In genomic region chr1:40765521-40765920, GRCm38 (mm10) we compare ENCODE assay signal across 22 mouse cellular contexts. TPM values are rescaled to one million over a fixed set of nuclear protein-coding genes. Genes with fewer than 3 reads are reported as not detected.
DNase-seq lines count a peak whose midpoint lies in the region; ATAC-seq and TF ChIP-seq lines count a peak whose summit lies in the region.
"Had no signal": no experiment of that assay in that cellular context is flagged by ENCODE, and none has a peak within 500 bp of the region (broad histone marks: within the 10 kb centered on the region; RNA-seq: fewer than 3 reads in every experiment).

No protein-coding gene starts in this region.

- TF ChIP-seq EP300 in liver, postnatal 0 days (IDR thresholded peaks at IDR 0.05; ENCODE audit: low read depth) = no peak

- 89% methylated on average over 12 of the region's 12 CpGs for WGBS in liver, embryonic 11.5 days
- 80% methylated on average over 12 of the region's 12 CpGs for WGBS in liver, postnatal 0 days (ENCODE audit: insufficient replicate concordance)
- whole genome bisulfite sequencing in intestine, embryonic 15.5 days = 75% methylated on average over 12 of the region's 12 CpGs

- no peak overlapping the region for H3K4me3 ChIP-seq in liver, embryonic 11.5 days (ENCODE audit: low read depth, low read length)
- no peak overlapping the region for H3K4me3 ChIP-seq in liver, postnatal 0 days (ENCODE audit: low read depth, low read length)
- no peak overlapping the region for H3K4me3 ChIP-seq in myocyte
- H3K4me3 ChIP-seq in intestine, embryonic 15.5 days (replicated peaks) = no peak overlapping the region
- H3K4me3 ChIP-seq: embryonic facial prominence, embryonic 13.5 days; forebrain, embryonic 12.5 days; hindbrain, embryonic 15.5 days had no signal

- TF ChIP-seq POLR2A in myocyte (IDR thresholded peaks at IDR 0.05; ENCODE audit: insufficient read length, low read depth) = no peak

- ATAC-seq in liver, embryonic 11.5 days (replicated peaks; ENCODE audit: low FRiP score) = no peak
- ATAC-seq in liver, postnatal 0 days = no peak
- ATAC-seq in intestine, embryonic 15.5 days = no peak
- ATAC-seq: forebrain, embryonic 16.5 days; Patski had no signal

- H3K27me3 ChIP-seq in liver, embryonic 11.5 days (replicated peaks; ENCODE audit: control insufficient read depth, insufficient read depth, low read length) = no peaks in the 10 kb centered on the region
- H3K27me3 ChIP-seq in liver, postnatal 0 days (ENCODE audit: insufficient read depth, low read length) = no peaks in the 10 kb centered on the region
- H3K27me3 ChIP-seq in myocyte (ENCODE audit: control insufficient read depth, insufficient read depth, insufficient read length) = no peaks in the 10 kb centered on the region
- H3K27me3 ChIP-seq in intestine, embryonic 15.5 days (replicated peaks) = no peaks in the 10 kb centered on the region
- H3K27me3 ChIP-seq: CH12.LX; embryonic facial prominence, embryonic 13.5 days; forebrain, embryonic 12.5 days; hindbrain, embryonic 15.5 days; Patski had no signal

- no peak overlapping the region for H3K9ac ChIP-seq in liver, embryonic 11.5 days (ENCODE audit: low read depth, low read length)
- no peak overlapping the region for H3K9ac ChIP-seq in liver, postnatal 0 days (replicated peaks)
- no peak overlapping the region for H3K9ac ChIP-seq in intestine, embryonic 15.5 days
- H3K9ac ChIP-seq: embryonic facial prominence, embryonic 13.5 days; forebrain, embryonic 12.5 days; hindbrain, embryonic 15.5 days had no signal

- H3K4me2 ChIP-seq in liver, embryonic 11.5 days = no peak overlapping the region
- H3K4me2 ChIP-seq in liver, postnatal 0 days (ENCODE audit: low read depth, low read length) = no peak overlapping the region
- H3K4me2 ChIP-seq in myocyte (ENCODE audit: low read depth) = no peak overlapping the region
- no peak overlapping the region for H3K4me2 ChIP-seq in intestine, embryonic 15.5 days (replicated peaks)
- H3K4me2 ChIP-seq: embryonic facial prominence, embryonic 13.5 days; forebrain, embryonic 12.5 days; heart, embryonic 11.5 days; hindbrain, embryonic 15.5 days had no signal

- DNase-seq in liver, embryonic 11.5 days (ENCODE audit: low spot score) = peak; percentile 19
- no peak for DNase-seq in liver, postnatal 0 days
- DNase-seq in gastrocnemius, adult 8-10 months (ENCODE audit: low spot score in 2 of 2) = peak; percentile 13 to 27
- no peak for DNase-seq in kidney, postnatal 14 days
- no peak for DNase-seq in urinary bladder, adult 18-20 months (ENCODE audit: low spot score in 2 of 2)
- DNase-seq: adrenal gland, adult 8-10 months; adrenal gland, postnatal 36 days; cerebellum, adult 11-12 months; cerebellum, adult 9-10 months; cerebellum, postnatal 25 days; heart, adult 18-20 months; heart, postnatal 36 days had no signal

- H3K9me3 ChIP-seq in liver, embryonic 11.5 days (ENCODE audit: control insufficient read depth, low read length) = no peaks in the 10 kb centered on the region
- H3K9me3 ChIP-seq in liver, postnatal 0 days (ENCODE audit: low read length) = no peaks in the 10 kb centered on the region
- no peaks in the 10 kb centered on the region for H3K9me3 ChIP-seq in intestine, embryonic 15.5 days
- H3K9me3 ChIP-seq: embryonic facial prominence, embryonic 13.5 days; forebrain, embryonic 12.5 days; hindbrain, embryonic 15.5 days had no signal

- no peak for TF ChIP-seq CTCF in liver, postnatal 0 days (IDR thresholded peaks at IDR 0.05; ENCODE audit: low read depth)

- H3K27ac ChIP-seq in liver, embryonic 11.5 days (ENCODE audit: low read depth, low read length) = no peak overlapping the region
- H3K27ac ChIP-seq in liver, postnatal 0 days (ENCODE audit: low read depth) = no peak overlapping the region
- no peak overlapping the region for H3K27ac ChIP-seq in intestine, embryonic 15.5 days
- H3K27ac ChIP-seq: embryonic facial prominence, embryonic 13.5 days; forebrain, embryonic 12.5 days; hindbrain, embryonic 15.5 days had no signal

- H3K4me1 ChIP-seq in liver, embryonic 11.5 days (replicated peaks; ENCODE audit: control insufficient read depth, insufficient read depth, low read length) = no peaks in the 10 kb centered on the region; the same call in 1 of the 2 replicates
- no peaks in the 10 kb centered on the region for H3K4me1 ChIP-seq in liver, postnatal 0 days (ENCODE audit: insufficient read depth)
- H3K4me1 ChIP-seq in intestine, embryonic 15.5 days (replicated peaks) = no peaks in the 10 kb centered on the region
- H3K4me1 ChIP-seq: embryonic facial prominence, embryonic 13.5 days; forebrain, embryonic 12.5 days; hindbrain, embryonic 15.5 days had no signal

- H3K36me3 ChIP-seq in liver, embryonic 11.5 days (ENCODE audit: control insufficient read depth, insufficient read depth, low read length) = no peaks in the 10 kb centered on the region
- no peaks in the 10 kb centered on the region for H3K36me3 ChIP-seq in liver, postnatal 0 days (replicated peaks; ENCODE audit: insufficient read depth, low read length)
- H3K36me3 ChIP-seq in myocyte (ENCODE audit: control insufficient read depth, insufficient read depth) = no peaks in the 10 kb centered on the region
- H3K36me3 ChIP-seq in intestine, embryonic 15.5 days = no peaks in the 10 kb centered on the region
- H3K36me3 ChIP-seq: embryonic facial prominence, embryonic 13.5 days; forebrain, embryonic 12.5 days; hindbrain, embryonic 15.5 days had no signal

- no peak overlapping the region for H3ac ChIP-seq in myocyte (ENCODE audit: control insufficient read depth, insufficient read length)

- H3K79me2 ChIP-seq in myocyte (ENCODE audit: control insufficient read depth, insufficient read depth) = no peaks in the 10 kb centered on the region

TF ChIP-seq in myocyte, 11 proteins besides CTCF, POLR2A, EP300 and RAD21:
- TF ChIP-seq USF1 (IDR thresholded peaks at IDR 0.05; ENCODE audit: low read depth) (no peak), MYOD1 (IDR thresholded peaks at IDR 0.05; ENCODE audit: control insufficient read depth in 1 of 3, insufficient read length in 2 of 3, low read depth in 2 of 3) (peak in 2 of 3 experiments; percentile 7 to 46), TCF3 (IDR thresholded peaks at IDR 0.05; ENCODE audit: insufficient read length, low read depth) (no peak), SRF (IDR thresholded peaks at IDR 0.05; ENCODE audit: control insufficient read depth, insufficient read length, low read depth) (no peak), TCF12 (IDR thresholded peaks at IDR 0.05; ENCODE audit: insufficient read depth, poor library complexity, severe bottlenecking) (peak; percentile 11), CEBPB (IDR thresholded peaks at IDR 0.05; ENCODE audit: insufficient read depth, poor library complexity, severe bottlenecking) (no peak), MYOG (IDR thresholded peaks at IDR 0.05; ENCODE audit: control insufficient read depth in 1 of 3, insufficient read depth in 1 of 3, insufficient read length in 2 of 3, low read depth in 2 of 3) (peak in 2 of 3 experiments; percentile 11 to 83)
TF ChIP-seq in myocyte: peak in this region for 3.

RNA-seq across cellular contexts. Expression of gene Mfsd9, which starts 25.0 kb away (rescaled TPM):
- 1.9 and 2.1 TPM in 2 replicates for polyA plus RNA-seq in liver, embryonic 11.5 days (2014; fragmentation: Nextera tagmentation; extraction: Ambion mirVana)
- polyA plus RNA-seq in liver, postnatal 0 days (2015; fragmentation: Nextera tagmentation; extraction: Ambion mirVana) = 0.62 and 0.65 TPM in 2 replicates
- under 1 TPM; 0.12 to 0.56 (median 0.33) TPM for total RNA-seq in gastrocnemius, adult 8-10 months (2022)
- 1.2 TPM for polyA plus RNA-seq in myocyte (2012; fragmentation: generic; extraction: Trizol)
- polyA plus RNA-seq in intestine, embryonic 15.5 days (2015; fragmentation: Nextera tagmentation; extraction: Ambion mirVana) = 4.7 and 4.8 TPM in 2 replicates
- total RNA-seq: CH12.LX had no signal

RNA-seq across cellular contexts. Expression of gene Tmem182, which starts 39.9 kb away (rescaled TPM):
- 0.22 TPM in 1 of 2 replicates, not detected in the other for polyA plus RNA-seq in liver, embryonic 11.5 days (2014; fragmentation: Nextera tagmentation; extraction: Ambion mirVana)
- polyA plus RNA-seq in liver, postnatal 0 days (2015; fragmentation: Nextera tagmentation; extraction: Ambion mirVana) = 0.06 and 1.1 TPM in 2 replicates
- total RNA-seq in gastrocnemius, adult 8-10 months (2022) = 100 to 1,000 TPM; 191 to 208 (median 196) TPM
- 58.0 TPM for polyA plus RNA-seq in myocyte (2012; fragmentation: generic; extraction: Trizol)
- 0.11 and 0.25 TPM in 2 replicates for polyA plus RNA-seq in intestine, embryonic 15.5 days (2015; fragmentation: Nextera tagmentation; extraction: Ambion mirVana)
- total RNA-seq: CH12.LX had no signal
- polyA plus RNA-seq: forebrain, embryonic 16.5 days; hindbrain, embryonic 11.5 days; Patski had no signal

Comparison
In these comparisons a context has a peak if more than half of its experiments do, and no peak if none do; other contexts are left out.
1. DNase-seq: peak in liver, embryonic 11.5 days (single experiment) and gastrocnemius, adult 8-10 months (2 of 2); none in liver, postnatal 0 days (single experiment), kidney, postnatal 14 days (single experiment) and urinary bladder, adult 18-20 months (0 of 2).
2. RNA of gene Tmem182, which starts 39.9 kb away (polyA plus RNA-seq): 58.0 TPM in myocyte (single experiment); 0.11 to 0.25 TPM in intestine, embryonic 15.5 days, 0.22 TPM in liver, embryonic 11.5 days and 0.06 to 1.1 TPM in liver, postnatal 0 days; every median in the first group is over 10 times any median in the second.